Mouse (Mus musculus) forebrain, embryonic 10.5 days (tissue): ENCODE results near the gene Cycs. TPM values are rescaled to one million over a fixed set of nuclear protein-coding genes. Genes with fewer than 3 reads are reported as not detected.

ENCODE experiments used
- DNase-seq: peaks from one replicate; pipeline ENCODE4 v3.0.0-alpha.2; 2017; ENCODE audit warnings: low spot score; ENCODE audit errors: extremely low spot score
- H3K27ac ChIP-seq: fragments of 300-500 bp; sonication (generic); 2 replicates; pipeline ENCODE4 v1.5.1; 2016; ENCODE audit warnings: mild to moderate bottlenecking
- H3K27me3 ChIP-seq: fragments of 300-500 bp; sonication (generic); 2 replicates; pipeline ENCODE4 v1.6.1; 2016; ENCODE audit warnings: mild to moderate bottlenecking; ENCODE audit not compliant: poor library complexity, severe bottlenecking
- H3K36me3 ChIP-seq: fragments of 300-500 bp; sonication (generic); replicated peaks from 2 replicates; pipeline ENCODE4 v1.6.1; 2016; ENCODE audit warnings: mild to moderate bottlenecking, moderate library complexity
- H3K4me1 ChIP-seq: fragments of 300-500 bp; sonication (generic); 2 replicates; pipeline ENCODE4 v1.6.1; 2016
- H3K4me3 ChIP-seq: fragments of 300-500 bp; sonication (generic); 2 replicates; pipeline ENCODE4 v1.5.1; 2016; ENCODE audit warnings: mild to moderate bottlenecking, moderate library complexity
- H3K9me3 ChIP-seq: fragments of 300-500 bp; sonication (generic); 2 replicates; pipeline ENCODE4 v1.6.1; 2016; ENCODE audit warnings: mild to moderate bottlenecking, moderate library complexity
- WGBS: fragments of 180-500 bp; shearing (Covaris S2); methylation state at CpG from one replicate; pipeline ENCODE4 v1.1.7; 2016; 5-methylcytosine and 5-hydroxymethylcytosine counted together
- polyA plus RNA-seq: library from polyadenylated mRNA; unstranded; fragments of >200 nt; fragmentation: Nextera tagmentation; extraction: Ambion mirVana; gene quantifications from 2 replicates; pipeline ENCODE4 v1.2.1, GENCODE M21; 2016

Gene Cycs
- polyA plus RNA-seq, 1 experiment from 2014 or later = 84.4 TPM

- peak overlapping the region; percentile 40; the same call in 1 of the 2 replicates for H3K27ac ChIP-seq
- WGBS = 10% methylated on average over 7 of the region's 7 CpGs
- no peaks in the 10 kb centered on the region for H3K9me3 ChIP-seq
- no peaks in the 10 kb centered on the region for H3K36me3 ChIP-seq
- no peaks in the 10 kb centered on the region for H3K27me3 ChIP-seq
- H3K4me3 ChIP-seq = no peak overlapping the region
- DNase-seq = peak; percentile 84
- H3K4me1 ChIP-seq = peaks cover 3% of the 10 kb centered on the region; the same call in 1 of the 2 replicates
These were observed 29.9 kb downstream of the Cycs start for GRCm38 (mm10) chr6:50536461-50536892.

- Histone ChIP-seq H3K36me3 (no peaks in the 10 kb centered on the region), H3K27ac (no peak overlapping the region), H3K9me3 (no peaks in the 10 kb centered on the region), H3K4me3 (no peak overlapping the region), H3K27me3 (no peaks in the 10 kb centered on the region), H3K4me1 (peaks cover 3% of the 10 kb centered on the region; the same call in 1 of the 2 replicates)
- no peak for DNase-seq
- WGBS = 89% methylated on average over 3 of the region's 3 CpGs
These were observed 31.0 kb downstream of the Cycs start for GRCm38 (mm10) chr6:50535346-50535745.

- Histone ChIP-seq H3K4me3 (no peak overlapping the region), H3K9me3 (no peaks in the 10 kb centered on the region), H3K27ac (no peak overlapping the region), H3K27me3 (no peaks in the 10 kb centered on the region), H3K36me3 (no peaks in the 10 kb centered on the region), H3K4me1 (peaks cover 3% of the 10 kb centered on the region; the same call in 1 of the 2 replicates)
- 82% methylated on average over 8 of the region's 8 CpGs for WGBS
- DNase-seq = no peak
These were observed 34.4 kb downstream of the Cycs start for GRCm38 (mm10) chr6:50531920-50532319.

GRCm38 (mm10) chr6:50531003-50531402 is 35.3 kb downstream of the Cycs start:
- Histone ChIP-seq H3K4me3 (no peak overlapping the region), H3K27ac (no peak overlapping the region), H3K9me3 (no peaks in the 10 kb centered on the region), H3K27me3 (no peaks in the 10 kb centered on the region), H3K4me1 (no peaks in the 10 kb centered on the region), H3K36me3 (no peaks in the 10 kb centered on the region)
- WGBS = 81% methylated on average over 3 of the region's 3 CpGs
- no peak for DNase-seq

- DNase-seq = no peak
- H3K4me3 ChIP-seq = no peak overlapping the region
- WGBS = 93% methylated on average over 11 of the region's 11 CpGs
These were observed 37.1 kb downstream of the Cycs start for GRCm38 (mm10) chr6:50529194-50529593.

GRCm38 (mm10) chr6:50527416-50527815 is 38.9 kb downstream of the Cycs start:
- no peak overlapping the region for H3K27ac ChIP-seq
- H3K27me3 ChIP-seq = no peaks in the 10 kb centered on the region
- no peak overlapping the region for H3K4me3 ChIP-seq
- H3K9me3 ChIP-seq = no peaks in the 10 kb centered on the region
- DNase-seq = no peak
- 73% methylated on average over 9 of the region's 9 CpGs for WGBS
- no peaks in the 10 kb centered on the region for H3K4me1 ChIP-seq
- H3K36me3 ChIP-seq = no peaks in the 10 kb centered on the region

More at GRCm38 (mm10) chr6:50529194-50529593, 37.1 kb downstream of the Cycs start:
- Histone ChIP-seq H3K36me3 (no peaks in the 10 kb centered on the region), H3K4me1 (no peaks in the 10 kb centered on the region), H3K9me3 (no peaks in the 10 kb centered on the region), H3K27me3 (no peaks in the 10 kb centered on the region), H3K27ac (no peak overlapping the region)

- no peaks in the 10 kb centered on the region for H3K4me1 ChIP-seq
- peak; percentile 49 for DNase-seq
- H3K27me3 ChIP-seq = no peaks in the 10 kb centered on the region
- no peak overlapping the region for H3K4me3 ChIP-seq
- no peaks in the 10 kb centered on the region for H3K36me3 ChIP-seq
- H3K27ac ChIP-seq = no peak overlapping the region
- no peaks in the 10 kb centered on the region for H3K9me3 ChIP-seq
- 30% methylated on average over 7 of the region's 7 CpGs for WGBS
These were observed 39.7 kb downstream of the Cycs start for GRCm38 (mm10) chr6:50526597-50527024.

- no peak overlapping the region for H3K27ac ChIP-seq
- DNase-seq = no peak
- H3K4me3 ChIP-seq = no peak overlapping the region
- no peaks in the 10 kb centered on the region for H3K9me3 ChIP-seq
- no peaks in the 10 kb centered on the region for H3K36me3 ChIP-seq
- H3K27me3 ChIP-seq = no peaks in the 10 kb centered on the region
- WGBS = 76% methylated on average over 8 of the region's 8 CpGs
- no peaks in the 10 kb centered on the region for H3K4me1 ChIP-seq
These were observed 40.5 kb downstream of the Cycs start for GRCm38 (mm10) chr6:50525846-50526245.

- no peaks in the 10 kb centered on the region for H3K9me3 ChIP-seq
- no peak for DNase-seq
- H3K27ac ChIP-seq = no peak overlapping the region
- 92% methylated on average over 10 of the region's 10 CpGs for WGBS
- H3K36me3 ChIP-seq = no peaks in the 10 kb centered on the region
- H3K4me1 ChIP-seq = no peaks in the 10 kb centered on the region
- no peak overlapping the region for H3K4me3 ChIP-seq
- no peaks in the 10 kb centered on the region for H3K27me3 ChIP-seq
These were observed 42.0 kb downstream of the Cycs start for GRCm38 (mm10) chr6:50524261-50524896.

- Histone ChIP-seq H3K36me3 (no peaks in the 10 kb centered on the region), H3K27me3 (no peaks in the 10 kb centered on the region), H3K27ac (no peak overlapping the region), H3K4me1 (no peaks in the 10 kb centered on the region), H3K4me3 (no peak overlapping the region), H3K9me3 (no peaks in the 10 kb centered on the region)
- WGBS = 95% methylated on average over 7 of the region's 7 CpGs
- DNase-seq = no peak
These were observed 43.6 kb downstream of the Cycs start for GRCm38 (mm10) chr6:50522772-50523171.

GRCm38 (mm10) chr6:50521532-50522135 is 44.7 kb downstream of the Cycs start:
- Histone ChIP-seq H3K36me3 (no peaks in the 10 kb centered on the region), H3K9me3 (no peaks in the 10 kb centered on the region), H3K27me3 (no peaks in the 10 kb centered on the region), H3K27ac (no peak overlapping the region), H3K4me3 (no peak overlapping the region), H3K4me1 (no peaks in the 10 kb centered on the region)
- no peak for DNase-seq
- WGBS = 90% methylated on average over 7 of the region's 7 CpGs

- H3K36me3 ChIP-seq = no peaks in the 10 kb centered on the region
- no peak overlapping the region for H3K27ac ChIP-seq
- H3K9me3 ChIP-seq = no peaks in the 10 kb centered on the region
- DNase-seq = no peak
- WGBS = 93% methylated on average over 5 of the region's 5 CpGs
- no peaks in the 10 kb centered on the region for H3K4me1 ChIP-seq
- H3K4me3 ChIP-seq = no peak overlapping the region
- no peaks in the 10 kb centered on the region for H3K27me3 ChIP-seq
These were observed 46.2 kb downstream of the Cycs start for GRCm38 (mm10) chr6:50520139-50520538.

GRCm38 (mm10) chr6:50518371-50518770 is 48.0 kb downstream of the Cycs start:
- WGBS = 94% methylated on average over 5 of the region's 5 CpGs
- Histone ChIP-seq H3K9me3 (no peaks in the 10 kb centered on the region), H3K4me3 (no peak overlapping the region), H3K27me3 (no peaks in the 10 kb centered on the region), H3K4me1 (no peaks in the 10 kb centered on the region), H3K36me3 (no peaks in the 10 kb centered on the region), H3K27ac (no peak overlapping the region)
- DNase-seq = no peak
